ENCODE assay signal across 19 mouse cellular contexts in genomic region chr3:115951221-115951620, GRCm38 (mm10). TPM values are rescaled to one million over a fixed set of nuclear protein-coding genes. Genes with fewer than 3 reads are reported as not detected.
DNase-seq lines count a peak whose midpoint lies in the region; ATAC-seq and TF ChIP-seq lines count a peak whose summit lies in the region.
"Had no signal": no experiment of that assay in that cellular context is flagged by ENCODE, and none has a peak within 500 bp of the region (broad histone marks: within the 10 kb centered on the region; RNA-seq: fewer than 3 reads in every experiment).

No protein-coding gene starts in this region.

- DNase-seq in frontal cortex, postnatal 25 days (ENCODE audit: low spot score in 2 of 2): no peak
- no peak for DNase-seq in hindbrain, postnatal 0 days (ENCODE audit: low spot score)
- no peak for DNase-seq in lung, postnatal 4 days
- DNase-seq in left cerebral cortex, adult 11 months (ENCODE audit: low spot score): no peak
- DNase-seq: adrenal gland, postnatal 25 days; cerebellum, adult 9-10 months; embryo, embryonic 11 days; thymus, postnatal 14 days had no signal

- no peak overlapping the region for H3K4me3 ChIP-seq in hindbrain, embryonic 13.5 days
- no peak overlapping the region for H3K4me3 ChIP-seq in hindbrain, postnatal 0 days (ENCODE audit: low read length)
- H3K4me3 ChIP-seq in lung, embryonic 16.5 days (ENCODE audit: low read length): no peak overlapping the region
- H3K4me3 ChIP-seq in embryonic fibroblast, embryonic 13.5 days (ENCODE audit: insufficient read depth, low read length): no peak overlapping the region
- H3K4me3 ChIP-seq: forebrain, embryonic 15.5 days; limb, embryonic 10.5 days had no signal

- no peak overlapping the region for H3K4me2 ChIP-seq in hindbrain, embryonic 13.5 days
- no peak overlapping the region for H3K4me2 ChIP-seq in hindbrain, postnatal 0 days (ENCODE audit: low read depth, low read length)
- no peak overlapping the region for H3K4me2 ChIP-seq in lung, embryonic 16.5 days (ENCODE audit: low read depth, low read length)
- H3K4me2 ChIP-seq: forebrain, embryonic 15.5 days had no signal

- H3K9ac ChIP-seq in hindbrain, embryonic 13.5 days: no peak overlapping the region
- H3K9ac ChIP-seq in hindbrain, postnatal 0 days (replicated peaks; ENCODE audit: low read length): no peak overlapping the region
- H3K9ac ChIP-seq in lung, embryonic 16.5 days (ENCODE audit: low read length): no peak overlapping the region
- H3K9ac ChIP-seq: forebrain, embryonic 15.5 days; liver, embryonic 14.5 days had no signal

- peak; percentile 38 for ATAC-seq in frontal cortex, adult (ENCODE audit: low TSS enrichment)
- ATAC-seq in hindbrain, embryonic 13.5 days (ENCODE audit: low FRiP score): no peak
- ATAC-seq in hindbrain, postnatal 0 days: no peak
- ATAC-seq in lung, embryonic 16.5 days (ENCODE audit: low read depth): peak; percentile 49; the same call in 1 of the 2 replicates
- ATAC-seq: activated CD4-positive, CD25-positive, alpha-beta regulatory T cell, adult 4 months; forebrain, embryonic 15.5 days; inflammation-experienced regulatory T-cells, adult 6 months had no signal

- peak overlapping the region; percentile 15; the same call in 1 of the 2 replicates for H3K27ac ChIP-seq in hindbrain, embryonic 13.5 days
- H3K27ac ChIP-seq in hindbrain, postnatal 0 days: no peak overlapping the region
- no peak overlapping the region for H3K27ac ChIP-seq in lung, embryonic 16.5 days (ENCODE audit: low read length)
- peak overlapping the region; percentile 90 for H3K27ac ChIP-seq in embryonic fibroblast, embryonic 13.5 days (ENCODE audit: insufficient read depth, low read length)
- H3K27ac ChIP-seq: forebrain, embryonic 15.5 days; limb, embryonic 10.5 days; liver, embryonic 14.5 days; stomach, postnatal 0 days had no signal

- H3K27me3 ChIP-seq in hindbrain, embryonic 13.5 days: no peaks in the 10 kb centered on the region
- H3K27me3 ChIP-seq in hindbrain, postnatal 0 days (ENCODE audit: insufficient read depth, low read length): no peaks in the 10 kb centered on the region
- no peaks in the 10 kb centered on the region for H3K27me3 ChIP-seq in lung, embryonic 16.5 days (ENCODE audit: control insufficient read depth, insufficient read depth, low read depth, low read length)
- H3K27me3 ChIP-seq: CH12.LX; forebrain, embryonic 15.5 days had no signal

- peaks cover 61% of the 10 kb centered on the region for H3K36me3 ChIP-seq in hindbrain, embryonic 13.5 days
- H3K36me3 ChIP-seq in hindbrain, postnatal 0 days (ENCODE audit: insufficient read depth, low read length): peaks cover 16% of the 10 kb centered on the region; the same call in 1 of the 2 replicates
- H3K36me3 ChIP-seq in lung, embryonic 16.5 days (ENCODE audit: control insufficient read depth, insufficient read depth, low read length): peaks cover 15% of the 10 kb centered on the region

- no peak for TF ChIP-seq POLR2A in embryonic fibroblast, embryonic 13.5 days (IDR thresholded peaks at IDR 0.05; ENCODE audit: low read depth, low read length)

- TF ChIP-seq CTCF in hindbrain, postnatal 0 days (IDR thresholded peaks at IDR 0.05; ENCODE audit: low read depth): no peak
- TF ChIP-seq CTCF in embryonic fibroblast, embryonic 13.5 days (IDR thresholded peaks at IDR 0.05; ENCODE audit: borderline replicate concordance, insufficient read depth, low read length): no peak

- H3K4me1 ChIP-seq in hindbrain, embryonic 13.5 days (replicated peaks): peaks cover 12% of the 10 kb centered on the region; the same call in 1 of the 2 replicates
- H3K4me1 ChIP-seq in hindbrain, postnatal 0 days (ENCODE audit: insufficient read depth, low read length): no peaks in the 10 kb centered on the region
- no peaks in the 10 kb centered on the region for H3K4me1 ChIP-seq in lung, embryonic 16.5 days (replicated peaks; ENCODE audit: control insufficient read depth, insufficient read depth, low read length)
- H3K4me1 ChIP-seq in embryonic fibroblast, embryonic 13.5 days (ENCODE audit: control insufficient read depth, insufficient read depth, low read length): peaks cover 14% of the 10 kb centered on the region
- H3K4me1 ChIP-seq: limb, embryonic 10.5 days had no signal

- WGBS in hindbrain, embryonic 13.5 days: 68% methylated on average over 3 of the region's 3 CpGs
- WGBS in hindbrain, postnatal 0 days: 49% methylated on average over 3 of the region's 3 CpGs
- WGBS in lung, embryonic 16.5 days: 78% methylated on average over 3 of the region's 3 CpGs

- H3K9me3 ChIP-seq in hindbrain, embryonic 13.5 days: no peaks in the 10 kb centered on the region
- no peaks in the 10 kb centered on the region for H3K9me3 ChIP-seq in hindbrain, postnatal 0 days (ENCODE audit: low read length)
- no peaks in the 10 kb centered on the region for H3K9me3 ChIP-seq in lung, embryonic 16.5 days (ENCODE audit: control insufficient read depth, low read length)
- H3K9me3 ChIP-seq: forebrain, embryonic 15.5 days; limb, embryonic 10.5 days had no signal

RNA-seq across cellular contexts. Expression of gene Slc30a7, which starts 56.0 kb away (rescaled TPM):
- 18.8 and 21.2 TPM in 2 replicates for polyA plus RNA-seq in hindbrain, embryonic 13.5 days (2015; fragmentation: Nextera tagmentation; extraction: Ambion mirVana)
- 20.4 and 21.8 TPM in 2 replicates for total RNA-seq in hindbrain, postnatal 0 days (2014; rRNA removed)
- polyA plus RNA-seq in hindbrain, postnatal 0 days (2015; fragmentation: Nextera tagmentation; extraction: Ambion mirVana): 10.1 and 12.6 TPM in 2 replicates
- 30.3 and 34.6 TPM in 2 replicates for polyA plus RNA-seq in lung, embryonic 16.5 days (2015; fragmentation: Nextera tagmentation; extraction: Ambion mirVana)
- 53.1 TPM in 2 replicates for polyA plus RNA-seq in embryonic fibroblast, embryonic 13.5 days (2011; ENCODE audit: insufficient read length, low read depth, missing spikeins)

RNA-seq across cellular contexts. Expression of gene Extl2, which starts 56.0 kb away (rescaled TPM):
- polyA plus RNA-seq in hindbrain, embryonic 13.5 days (2015; fragmentation: Nextera tagmentation; extraction: Ambion mirVana): 28.5 and 32.2 TPM in 2 replicates
- 41.2 and 44.0 TPM in 2 replicates for total RNA-seq in hindbrain, postnatal 0 days (2014; rRNA removed)
- 44.8 and 47.0 TPM in 2 replicates for polyA plus RNA-seq in hindbrain, postnatal 0 days (2015; fragmentation: Nextera tagmentation; extraction: Ambion mirVana)
- 16.9 and 18.0 TPM in 2 replicates for polyA plus RNA-seq in lung, embryonic 16.5 days (2015; fragmentation: Nextera tagmentation; extraction: Ambion mirVana)
- polyA plus RNA-seq in embryonic fibroblast, embryonic 13.5 days (2011; ENCODE audit: insufficient read length, low read depth, missing spikeins): 24.7 and 33.9 TPM in 2 replicates

Comparison
In these comparisons a context has a peak if more than half of its experiments do, and no peak if none do; other contexts are left out.
1. H3K27ac ChIP-seq: peak in hindbrain, embryonic 13.5 days (single experiment) and embryonic fibroblast, embryonic 13.5 days (single experiment); none in hindbrain, postnatal 0 days (single experiment) and lung, embryonic 16.5 days (single experiment).
2. ATAC-seq: peak in frontal cortex, adult (single experiment) and lung, embryonic 16.5 days (single experiment); none in hindbrain, embryonic 13.5 days (single experiment) and hindbrain, postnatal 0 days (single experiment).